Mouse (Mus musculus): ENCODE results near the gene Usp47. TPM values are rescaled to one million over a fixed set of nuclear protein-coding genes. Genes with fewer than 3 reads are reported as not detected.
"Not testable (repeated sequence)": the region's sequence is repeated elsewhere in the genome, so short reads cannot be mapped to it uniquely, and the experiment has no call there.

Gene Usp47
- polyA plus RNA-seq, 1 experiment from 2014 or later, result 106 TPM

DNA sequence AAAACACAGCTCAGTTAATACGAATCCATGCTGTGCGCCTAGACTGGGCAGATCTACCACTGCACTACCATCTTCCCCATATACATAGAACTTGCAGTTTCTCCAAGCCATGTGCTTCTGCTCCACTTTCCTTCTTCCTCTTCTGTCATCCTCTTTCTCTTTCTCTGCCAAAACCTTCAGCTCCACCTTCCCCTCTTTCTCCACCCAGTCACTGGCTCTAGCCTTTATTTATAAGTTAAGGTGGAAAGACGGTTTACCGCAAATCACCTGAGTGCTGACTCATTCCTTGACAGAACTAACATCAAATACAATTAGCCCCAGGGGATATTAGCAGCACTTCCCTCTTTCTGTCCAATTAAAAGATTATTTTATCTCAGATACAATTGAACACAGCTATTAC is 71.6 kb downstream of the Usp47 start:
- DNase-seq; H3K27me3 ChIP-seq (ENCODE audit: control insufficient read depth, insufficient read depth, low read length); H3K9me3 ChIP-seq (ENCODE audit: control insufficient read depth, low read length); ATAC-seq (ENCODE audit: low FRiP score, low TSS enrichment); H3K9ac ChIP-seq (replicated peaks; ENCODE audit: low read length); H3K4me1 ChIP-seq (ENCODE audit: control insufficient read depth, insufficient read depth, low read length); H3K27ac ChIP-seq (replicated peaks; ENCODE audit: low read depth, low read length); H3K4me3 ChIP-seq (replicated peaks; ENCODE audit: low read depth, low read length); H3K4me2 ChIP-seq (ENCODE audit: low read length): not testable (repeated sequence)
- peaks cover 73% of the 10 kb centered on the region for H3K36me3 ChIP-seq (ENCODE audit: control insufficient read depth, insufficient read depth, low read length)
- WGBS, result 92% methylated on average over 4 of the region's 4 CpGs

DNA sequence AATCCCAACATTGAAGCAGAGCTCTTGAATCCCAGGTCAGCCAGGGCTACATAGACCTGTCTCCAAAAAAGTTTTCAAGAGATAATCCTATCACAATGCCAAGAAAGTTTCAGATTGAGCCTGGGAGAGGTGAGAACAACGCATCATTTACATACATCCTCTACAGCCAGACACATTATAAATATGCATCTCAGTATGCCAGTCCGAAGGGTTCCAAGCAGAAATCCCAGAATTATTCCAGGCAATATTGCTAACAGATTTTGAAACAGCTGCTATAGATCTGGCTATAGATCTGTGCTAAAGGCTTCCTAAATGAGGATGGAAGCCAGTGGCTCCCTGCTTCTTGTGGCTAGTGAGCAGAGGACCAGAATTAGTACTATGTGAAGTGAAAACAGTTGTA is 77.6 kb downstream of the Usp47 start:
- Histone ChIP-seq H3K9me3 (ENCODE audit: control insufficient read depth, low read length) (no peaks in the 10 kb centered on the region), H3K4me2 (ENCODE audit: low read length) (no peak overlapping the region), H3K4me3 (replicated peaks; ENCODE audit: low read depth, low read length) (no peak overlapping the region), H3K36me3 (ENCODE audit: control insufficient read depth, insufficient read depth, low read length) (peaks cover 74% of the 10 kb centered on the region), H3K4me1 (ENCODE audit: control insufficient read depth, insufficient read depth, low read length) (no peaks in the 10 kb centered on the region), H3K9ac (replicated peaks; ENCODE audit: low read length) (no peak overlapping the region), H3K27me3 (ENCODE audit: control insufficient read depth, insufficient read depth, low read length) (no peaks in the 10 kb centered on the region), H3K27ac (replicated peaks; ENCODE audit: low read depth, low read length) (no peak overlapping the region)
- WGBS, result 94% methylated on average over 2 of the region's 2 CpGs
- ATAC-seq (ENCODE audit: low FRiP score, low TSS enrichment) (no peak), DNase-seq (no peak)

DNA sequence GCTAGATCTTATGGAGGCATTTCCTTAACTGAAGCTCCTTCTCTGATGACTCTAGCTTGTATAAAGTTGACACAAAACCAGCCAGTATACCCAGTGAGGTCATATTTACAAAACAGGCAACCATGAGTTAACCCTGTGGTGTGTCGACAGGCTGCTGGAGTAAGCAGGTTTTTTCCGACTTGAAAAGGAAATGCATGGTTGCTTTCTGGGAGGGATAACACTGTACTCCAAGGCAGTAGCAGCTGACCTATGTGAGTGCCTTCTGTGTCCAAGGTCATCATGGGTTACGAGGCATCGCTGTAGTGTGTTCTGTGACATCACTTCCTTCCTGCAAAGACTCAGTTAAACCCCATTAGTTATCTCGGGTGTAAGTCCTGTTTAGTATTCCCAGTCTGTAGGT is 79.6 kb downstream of the Usp47 start:
- no peak for DNase-seq
- no peak overlapping the region for H3K9ac ChIP-seq (replicated peaks; ENCODE audit: low read length)
- H3K36me3 ChIP-seq (ENCODE audit: control insufficient read depth, insufficient read depth, low read length), result peaks cover 85% of the 10 kb centered on the region
- 95% methylated on average over 5 of the region's 5 CpGs for WGBS
- H3K4me3 ChIP-seq (replicated peaks; ENCODE audit: low read depth, low read length), result no peak overlapping the region
- H3K9me3 ChIP-seq (ENCODE audit: control insufficient read depth, low read length), result no peaks in the 10 kb centered on the region
- H3K4me2 ChIP-seq (ENCODE audit: low read length), result no peak overlapping the region
- H3K4me1 ChIP-seq (ENCODE audit: control insufficient read depth, insufficient read depth, low read length), result no peaks in the 10 kb centered on the region
- H3K27me3 ChIP-seq (ENCODE audit: control insufficient read depth, insufficient read depth, low read length), result no peaks in the 10 kb centered on the region
- ATAC-seq (ENCODE audit: low FRiP score, low TSS enrichment), result no peak
- no peak overlapping the region for H3K27ac ChIP-seq (replicated peaks; ENCODE audit: low read depth, low read length)

DNA sequence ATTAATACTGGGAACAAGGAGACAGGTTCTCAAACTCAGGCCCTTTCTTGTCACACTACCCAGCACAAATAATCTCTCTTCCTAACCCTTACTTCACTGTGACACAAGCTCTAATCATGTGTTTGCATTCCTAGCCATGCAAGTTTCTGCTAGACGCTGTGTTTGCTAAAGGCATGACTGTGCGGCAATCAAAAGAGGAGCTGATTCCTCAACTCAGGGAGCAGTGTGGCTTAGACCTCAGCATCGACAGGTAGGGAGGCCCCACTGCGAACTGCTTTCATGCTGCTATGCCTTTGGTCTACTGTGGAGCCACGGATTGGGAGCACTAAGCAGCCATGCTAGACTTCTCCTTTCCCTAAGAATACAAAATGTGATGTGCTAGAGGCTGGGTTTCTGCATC is 80.5 kb downstream of the Usp47 start:
- Histone ChIP-seq H3K9me3 (ENCODE audit: control insufficient read depth, low read length) (no peaks in the 10 kb centered on the region), H3K9ac (replicated peaks; ENCODE audit: low read length) (no peak overlapping the region), H3K4me2 (ENCODE audit: low read length) (no peak overlapping the region), H3K4me1 (ENCODE audit: control insufficient read depth, insufficient read depth, low read length) (no peaks in the 10 kb centered on the region), H3K27me3 (ENCODE audit: control insufficient read depth, insufficient read depth, low read length) (no peaks in the 10 kb centered on the region), H3K4me3 (replicated peaks; ENCODE audit: low read depth, low read length) (no peak overlapping the region), H3K27ac (replicated peaks; ENCODE audit: low read depth, low read length) (no peak overlapping the region), H3K36me3 (ENCODE audit: control insufficient read depth, insufficient read depth, low read length) (peaks cover 84% of the 10 kb centered on the region)
- ATAC-seq (ENCODE audit: low FRiP score, low TSS enrichment) (no peak), DNase-seq (no peak)
- 91% methylated on average over 5 of the region's 5 CpGs for WGBS

DNA sequence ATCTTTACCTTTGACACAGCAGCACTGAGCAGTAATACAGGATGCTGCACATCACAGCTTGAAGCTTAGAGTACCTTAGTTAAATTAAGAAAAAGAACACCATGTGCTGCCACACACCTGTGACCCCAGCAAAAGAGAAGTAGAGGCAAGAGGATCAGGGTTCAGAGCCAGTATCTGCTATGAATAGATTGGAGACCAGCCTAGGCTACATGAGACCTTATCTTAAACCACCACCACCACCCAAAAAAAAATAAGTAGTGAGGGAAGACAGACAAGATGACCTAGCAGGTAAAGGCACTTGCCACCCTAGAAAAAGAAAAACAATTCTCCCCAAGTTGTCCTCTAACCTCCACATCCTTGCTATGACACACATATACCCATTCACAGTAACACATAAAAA is 85.5 kb downstream of the Usp47 start:
- no peak for ATAC-seq (ENCODE audit: low FRiP score, low TSS enrichment)

DNA sequence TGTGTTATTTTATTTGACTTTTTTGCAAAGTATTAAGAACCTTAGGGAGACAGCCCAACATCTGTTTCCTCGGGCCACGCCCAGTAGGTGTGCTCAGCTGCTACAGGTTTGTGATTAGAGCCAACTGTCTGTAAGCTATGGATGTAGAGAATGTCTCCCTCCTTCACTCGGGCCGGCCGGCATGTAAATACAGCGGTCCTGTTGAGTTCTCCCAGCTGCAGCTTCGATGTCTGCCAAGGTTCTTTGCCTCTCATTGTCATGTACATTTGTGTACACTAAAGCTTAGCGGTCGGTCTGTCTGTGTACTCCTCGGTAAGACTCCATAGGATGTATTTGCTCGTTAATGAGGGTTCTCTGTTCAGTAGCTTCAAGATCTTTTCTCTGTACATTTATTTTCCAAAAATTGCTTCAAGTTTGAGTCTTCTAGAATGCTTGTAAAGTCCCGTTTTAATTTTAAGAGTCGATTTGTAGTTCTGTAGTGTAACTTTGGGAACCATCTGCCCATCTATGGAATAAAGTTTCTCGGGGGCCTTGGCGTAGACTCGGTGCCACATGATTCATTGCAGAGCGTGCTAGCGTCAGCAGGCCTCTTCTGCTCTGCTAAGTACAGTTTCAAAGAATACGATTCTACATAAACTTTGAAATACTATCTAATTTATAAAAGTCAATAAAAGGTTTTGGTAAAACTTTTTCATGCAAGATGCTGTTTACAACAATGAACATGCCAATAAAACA is 87.5 kb downstream of the Usp47 start:
- Histone ChIP-seq H3K9ac (replicated peaks; ENCODE audit: low read length) (no peak overlapping the region), H3K4me1 (ENCODE audit: control insufficient read depth, insufficient read depth, low read length) (no peaks in the 10 kb centered on the region), H3K4me2 (ENCODE audit: low read length) (no peak overlapping the region), H3K36me3 (ENCODE audit: control insufficient read depth, insufficient read depth, low read length) (peaks cover 57% of the 10 kb centered on the region), H3K27ac (replicated peaks; ENCODE audit: low read depth, low read length) (no peak overlapping the region), H3K27me3 (ENCODE audit: control insufficient read depth, insufficient read depth, low read length) (no peaks in the 10 kb centered on the region), H3K4me3 (replicated peaks; ENCODE audit: low read depth, low read length) (no peak overlapping the region), H3K9me3 (ENCODE audit: control insufficient read depth, low read length) (no peaks in the 10 kb centered on the region)
- DNase-seq, result no peak
- ATAC-seq (ENCODE audit: low FRiP score, low TSS enrichment), result no peak
- 90% methylated on average over 19 of the region's 19 CpGs for WGBS

More for the DNA sequence above, 85.5 kb downstream of the Usp47 start:
- Histone ChIP-seq H3K4me1 (ENCODE audit: control insufficient read depth, insufficient read depth, low read length) (no peaks in the 10 kb centered on the region), H3K4me2 (ENCODE audit: low read length) (no peak overlapping the region), H3K4me3 (replicated peaks; ENCODE audit: low read depth, low read length) (no peak overlapping the region), H3K9me3 (ENCODE audit: control insufficient read depth, low read length) (no peaks in the 10 kb centered on the region), H3K27me3 (ENCODE audit: control insufficient read depth, insufficient read depth, low read length) (no peaks in the 10 kb centered on the region), H3K36me3 (ENCODE audit: control insufficient read depth, insufficient read depth, low read length) (peaks cover 77% of the 10 kb centered on the region), H3K9ac (replicated peaks; ENCODE audit: low read length) (no peak overlapping the region), H3K27ac (replicated peaks; ENCODE audit: low read depth, low read length) (no peak overlapping the region)
- no peak for DNase-seq

DNA sequence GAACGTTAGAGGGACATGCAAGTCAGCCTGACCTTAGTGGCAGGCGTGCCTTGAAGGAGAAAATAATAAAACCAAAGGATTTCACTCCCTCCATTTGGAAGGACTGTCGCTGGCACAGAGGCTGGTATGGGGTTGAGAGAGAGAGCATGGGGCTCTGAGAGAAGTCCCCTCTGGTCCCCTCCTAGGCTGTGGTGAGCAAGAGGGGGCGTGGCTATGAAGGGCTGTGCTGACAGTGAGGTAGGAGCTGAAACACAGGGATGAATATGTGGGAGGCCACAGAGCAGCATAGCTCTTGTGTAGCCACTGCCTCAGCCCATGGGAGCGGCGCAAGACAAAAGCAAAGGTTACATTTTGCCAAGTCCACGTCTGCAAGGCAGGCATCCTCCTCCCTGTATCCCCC is 94.2 kb downstream of the Usp47 start:
- 83% methylated on average over 7 of the region's 7 CpGs for WGBS
- Histone ChIP-seq H3K36me3 (ENCODE audit: control insufficient read depth, insufficient read depth, low read length) (peaks cover 5% of the 10 kb centered on the region), H3K4me1 (ENCODE audit: control insufficient read depth, insufficient read depth, low read length) (no peaks in the 10 kb centered on the region), H3K27me3 (ENCODE audit: control insufficient read depth, insufficient read depth, low read length) (no peaks in the 10 kb centered on the region), H3K27ac (replicated peaks; ENCODE audit: low read depth, low read length) (no peak overlapping the region), H3K4me2 (ENCODE audit: low read length) (no peak overlapping the region), H3K4me3 (replicated peaks; ENCODE audit: low read depth, low read length) (no peak overlapping the region), H3K9me3 (ENCODE audit: control insufficient read depth, low read length) (no peaks in the 10 kb centered on the region), H3K9ac (replicated peaks; ENCODE audit: low read length) (no peak overlapping the region)
- ATAC-seq (ENCODE audit: low FRiP score, low TSS enrichment) (no peak), DNase-seq (no peak)

DNA sequence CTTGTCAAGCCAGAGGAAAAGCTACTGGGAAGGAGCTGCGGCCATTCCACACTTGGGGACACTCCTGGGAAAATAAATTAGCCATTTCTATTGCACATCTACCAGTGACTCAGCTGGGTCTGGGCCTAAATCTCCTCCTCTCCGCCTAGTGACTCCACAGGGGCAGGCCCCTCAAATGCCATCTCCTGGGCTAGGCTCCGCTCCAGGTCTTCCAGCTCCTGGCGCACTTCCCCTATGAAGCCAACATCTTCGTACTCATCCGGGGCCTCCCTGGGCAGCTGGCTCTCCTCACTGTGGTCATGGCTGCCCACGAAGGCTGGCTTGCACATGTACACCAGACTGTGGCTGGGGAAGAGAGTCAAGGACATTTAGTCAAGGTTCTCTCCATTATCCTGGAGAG is 94.8 kb downstream of the Usp47 start:
- Histone ChIP-seq H3K4me2 (ENCODE audit: low read length) (no peak overlapping the region), H3K36me3 (ENCODE audit: control insufficient read depth, insufficient read depth, low read length) (no peaks in the 10 kb centered on the region; the same call in 1 of the 2 replicates), H3K4me1 (ENCODE audit: control insufficient read depth, insufficient read depth, low read length) (no peaks in the 10 kb centered on the region), H3K9ac (replicated peaks; ENCODE audit: low read length) (no peak overlapping the region), H3K27ac (replicated peaks; ENCODE audit: low read depth, low read length) (no peak overlapping the region), H3K27me3 (ENCODE audit: control insufficient read depth, insufficient read depth, low read length) (no peaks in the 10 kb centered on the region), H3K4me3 (replicated peaks; ENCODE audit: low read depth, low read length) (no peak overlapping the region), H3K9me3 (ENCODE audit: control insufficient read depth, low read length) (no peaks in the 10 kb centered on the region)
- ATAC-seq (ENCODE audit: low FRiP score, low TSS enrichment) (no peak), DNase-seq (no peak)
- 87% methylated on average over 7 of the region's 7 CpGs for WGBS

DNA sequence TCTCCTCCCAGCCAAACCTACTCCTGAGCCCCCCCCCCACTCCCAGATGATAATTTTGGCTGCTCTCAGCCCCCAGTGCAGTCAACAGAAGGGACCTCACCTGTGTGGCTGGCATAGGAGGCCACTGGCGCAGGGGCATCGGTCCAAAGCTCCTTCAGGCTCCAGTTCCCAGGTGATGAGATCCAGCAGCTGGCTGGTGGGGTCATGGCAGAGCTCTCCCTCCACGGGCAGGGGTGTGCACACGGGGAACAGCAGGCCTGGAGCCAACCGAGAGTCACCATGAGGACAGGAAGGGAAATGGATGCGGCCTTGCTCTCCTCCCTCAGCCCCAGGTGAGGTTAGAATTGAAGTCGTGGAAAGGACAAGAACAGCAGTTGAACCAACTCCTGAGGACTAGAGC is 95.9 kb downstream of the Usp47 start:
- H3K9me3 ChIP-seq (ENCODE audit: control insufficient read depth, low read length), result no peaks in the 10 kb centered on the region
- H3K4me2 ChIP-seq (ENCODE audit: low read length), result no peak overlapping the region
- no peak overlapping the region for H3K4me3 ChIP-seq (replicated peaks; ENCODE audit: low read depth, low read length)
- no peaks in the 10 kb centered on the region for H3K4me1 ChIP-seq (ENCODE audit: control insufficient read depth, insufficient read depth, low read length)
- WGBS, result 81% methylated on average over 7 of the region's 7 CpGs
- DNase-seq (no peak), ATAC-seq (ENCODE audit: low FRiP score, low TSS enrichment) (no peak)
- H3K36me3 ChIP-seq (ENCODE audit: control insufficient read depth, insufficient read depth, low read length), result no peaks in the 10 kb centered on the region
- H3K9ac ChIP-seq (replicated peaks; ENCODE audit: low read length), result no peak overlapping the region
- no peak overlapping the region for H3K27ac ChIP-seq (replicated peaks; ENCODE audit: low read depth, low read length)
- H3K27me3 ChIP-seq (ENCODE audit: control insufficient read depth, insufficient read depth, low read length), result no peaks in the 10 kb centered on the region

Measured in midbrain, embryonic 14.5 days (tissue).